Mouse (Mus musculus) heart, embryonic 11.5 days (tissue): ENCODE measurements around the gene H1foo. TPM values are rescaled to one million over a fixed set of nuclear protein-coding genes. Genes with fewer than 3 reads are reported as not detected.

ENCODE experiments used
- ATAC-seq: fragments of 200-750 bp; cut with Nextera tagmentation; replicated peaks from 2 replicates; pipeline ENCODE4 v1.8.0; 2017; ENCODE audit warnings: moderate library complexity; ENCODE audit not compliant: insufficient number of reproducible peaks, low FRiP score, low TSS enrichment
- H3K27ac ChIP-seq: fragments of 300-500 bp; sonication (generic); 2 replicates; pipeline ENCODE4 v1.5.1; 2014; ENCODE audit warnings: mild to moderate bottlenecking, low read depth, low read length
- H3K27me3 ChIP-seq: fragments of 300-500 bp; sonication (generic); 2 replicates; pipeline ENCODE4 v1.6.1; 2014; ENCODE audit warnings: mild to moderate bottlenecking, low read length, mixed read lengths; ENCODE audit not compliant: control insufficient read depth, insufficient read depth
- H3K36me3 ChIP-seq: fragments of 300-500 bp; sonication (generic); 2 replicates; pipeline ENCODE4 v1.6.1; 2014; ENCODE audit warnings: mild to moderate bottlenecking, low read length, moderate library complexity, mixed read lengths; ENCODE audit not compliant: control insufficient read depth, insufficient read depth
- H3K4me1 ChIP-seq: fragments of 300-500 bp; sonication (generic); 2 replicates; pipeline ENCODE4 v1.6.1; 2014; ENCODE audit warnings: low read length; ENCODE audit not compliant: control insufficient read depth, insufficient read depth
- H3K4me2 ChIP-seq: fragments of 300-500 bp; sonication (generic); 2 replicates; pipeline ENCODE4 v1.6.1; 2014; ENCODE audit warnings: mild to moderate bottlenecking, moderate library complexity
- H3K4me3 ChIP-seq: fragments of 300-500 bp; sonication (generic); 2 replicates; pipeline ENCODE4 v1.5.1; 2014; ENCODE audit warnings: low read depth, low read length
- H3K9ac ChIP-seq: fragments of 300-500 bp; sonication (generic); 2 replicates; pipeline ENCODE4 v1.6.1; 2014; ENCODE audit warnings: mild to moderate bottlenecking, low read depth, low read length, moderate library complexity
- H3K9me3 ChIP-seq: fragments of 300-500 bp; sonication (generic); replicated peaks from 2 replicates; pipeline ENCODE4 v1.6.1; 2016; ENCODE audit warnings: low read length; ENCODE audit not compliant: control insufficient read depth
- WGBS: fragments of 180-500 bp; shearing (Covaris S2); extraction: QIAGEN DNeasy Blood & Tissue Kit; methylation state at CpG from one replicate; pipeline ENCODE4 v1.1.7; 2014; ENCODE audit not compliant: insufficient replicate concordance; 5-methylcytosine and 5-hydroxymethylcytosine counted together
- polyA plus RNA-seq: library from polyadenylated mRNA; unstranded; fragments of >200 nt; fragmentation: Nextera tagmentation; extraction: Ambion mirVana; gene quantifications from 2 replicates; pipeline ENCODE4 v1.2.1, GENCODE M21; 2014

H1foo gene
- polyA plus RNA-seq, 1 experiment from 2014 or later: not detected

GRCm38 (mm10) chr6:115954506-115955074 lies 9.9 kb downstream of the H1foo start:
- H3K27ac ChIP-seq: no peak overlapping the region

GRCm38 (mm10) chr6:115955169-115955568 lies 10.4 kb downstream of the H1foo start:
- WGBS: 78% methylated on average over 4 of the region's 4 CpGs
- H3K4me1 ChIP-seq: peaks cover 26% of the 10 kb centered on the region
- no peak for ATAC-seq

More at GRCm38 (mm10) chr6:115954506-115955074, 9.9 kb downstream of the H1foo start:
- Histone ChIP-seq H3K4me2 (no peak overlapping the region), H3K4me3 (no peak overlapping the region), H3K9ac (no peak overlapping the region), H3K36me3 (no peaks in the 10 kb centered on the region), H3K9me3 (no peaks in the 10 kb centered on the region), H3K27me3 (no peaks in the 10 kb centered on the region), H3K4me1 (peaks cover 26% of the 10 kb centered on the region)
- 86% methylated on average over 9 of the region's 9 CpGs for WGBS
- ATAC-seq: no peak

GRCm38 (mm10) chr6:115955664-115956063 lies 10.9 kb downstream of the H1foo start:
- H3K4me3 ChIP-seq: no peak overlapping the region
- no peak overlapping the region for H3K9ac ChIP-seq
- H3K4me1 ChIP-seq: peaks cover 26% of the 10 kb centered on the region
- no peak for ATAC-seq
- WGBS: 81% methylated on average over 11 of the region's 11 CpGs
- H3K27me3 ChIP-seq: no peaks in the 10 kb centered on the region
- H3K4me2 ChIP-seq: no peak overlapping the region
- H3K9me3 ChIP-seq: no peaks in the 10 kb centered on the region
- 0 out of 2 replicates have a peak, but pooled peaks cover 3% of the 10 kb centered on the region for H3K36me3 ChIP-seq
- H3K27ac ChIP-seq: no peak overlapping the region

More at GRCm38 (mm10) chr6:115955169-115955568, 10.4 kb downstream of the H1foo start:
- Histone ChIP-seq H3K4me3 (no peak overlapping the region), H3K9me3 (no peaks in the 10 kb centered on the region), H3K27ac (no peak overlapping the region), H3K27me3 (no peaks in the 10 kb centered on the region), H3K36me3 (0 out of 2 replicates have a peak, but pooled peaks cover 1% of the 10 kb centered on the region), H3K4me2 (no peak overlapping the region), H3K9ac (no peak overlapping the region)

- Histone ChIP-seq H3K36me3 (0 out of 2 replicates have a peak, but pooled peaks cover 3% of the 10 kb centered on the region), H3K4me1 (peaks cover 26% of the 10 kb centered on the region), H3K4me2 (no peak overlapping the region), H3K27me3 (no peaks in the 10 kb centered on the region), H3K9ac (no peak overlapping the region), H3K27ac (no peak overlapping the region), H3K4me3 (no peak overlapping the region), H3K9me3 (no peaks in the 10 kb centered on the region)
- 76% methylated on average over 13 of the region's 13 CpGs for WGBS
- no peak for ATAC-seq
Measured at GRCm38 (mm10) chr6:115956418-115956921, 11.7 kb downstream of the H1foo start.

- peaks cover 26% of the 10 kb centered on the region for H3K4me1 ChIP-seq
- 0 out of 2 replicates have a peak, but pooled peaks cover 3% of the 10 kb centered on the region for H3K36me3 ChIP-seq
- no peak overlapping the region for H3K4me2 ChIP-seq
- ATAC-seq: no peak
- H3K9me3 ChIP-seq: no peaks in the 10 kb centered on the region
- peak overlapping the region; percentile 41 for H3K27ac ChIP-seq
- H3K27me3 ChIP-seq: no peaks in the 10 kb centered on the region
- no peak overlapping the region for H3K4me3 ChIP-seq
- 36% methylated on average over 16 of the region's 16 CpGs for WGBS
- no peak overlapping the region for H3K9ac ChIP-seq
Measured at GRCm38 (mm10) chr6:115956922-115957601, 12.3 kb downstream of the H1foo start.

- Histone ChIP-seq H3K27ac (peak overlapping the region; percentile 41; the same call in 1 of the 2 replicates), H3K4me2 (no peak overlapping the region), H3K4me1 (peaks cover 26% of the 10 kb centered on the region), H3K4me3 (no peak overlapping the region), H3K9ac (no peak overlapping the region), H3K9me3 (no peaks in the 10 kb centered on the region), H3K36me3 (0 out of 2 replicates have a peak, but pooled peaks cover 3% of the 10 kb centered on the region), H3K27me3 (no peaks in the 10 kb centered on the region)
- ATAC-seq: no peak
- 42% methylated on average over 6 of the region's 6 CpGs for WGBS
Measured at GRCm38 (mm10) chr6:115957681-115958080, 12.9 kb downstream of the H1foo start.

- H3K27me3 ChIP-seq: no peaks in the 10 kb centered on the region
- H3K9me3 ChIP-seq: no peaks in the 10 kb centered on the region
- H3K36me3 ChIP-seq: 0 out of 2 replicates have a peak, but pooled peaks cover 3% of the 10 kb centered on the region
- H3K27ac ChIP-seq: no peak overlapping the region
- ATAC-seq: no peak
- no peak overlapping the region for H3K4me2 ChIP-seq
- WGBS: 79% methylated on average over 9 of the region's 9 CpGs
- H3K4me1 ChIP-seq: peaks cover 26% of the 10 kb centered on the region
- H3K4me3 ChIP-seq: no peak overlapping the region
- H3K9ac ChIP-seq: no peak overlapping the region
Measured at GRCm38 (mm10) chr6:115958445-115958844, 13.7 kb downstream of the H1foo start.

GRCm38 (mm10) chr6:115959151-115959691 lies 14.5 kb downstream of the H1foo start:
- Histone ChIP-seq H3K4me3 (no peak overlapping the region), H3K36me3 (peaks cover 3% of the 10 kb centered on the region; the same call in 1 of the 2 replicates), H3K9ac (no peak overlapping the region), H3K27me3 (no peaks in the 10 kb centered on the region), H3K4me2 (no peak overlapping the region), H3K9me3 (no peaks in the 10 kb centered on the region), H3K27ac (no peak overlapping the region), H3K4me1 (peaks cover 23% of the 10 kb centered on the region)
- ATAC-seq: 0 out of 2 replicates have a peak, but pooled peaks have one; percentile 9
- WGBS: 77% methylated on average over 7 of the region's 7 CpGs
